Mouse (Mus musculus) neural tube, embryonic 13.5 days (tissue): ENCODE data around the gene Catsper4. TPM values are rescaled to one million over a fixed set of nuclear protein-coding genes. Genes with fewer than 3 reads are reported as not detected.

Experiments
- ATAC-seq: fragments of 200-750 bp; cut with Nextera tagmentation; 2 replicates; pipeline ENCODE4 v1.8.0; 2017; ENCODE audit warnings: low read depth, mild to moderate bottlenecking, moderate TSS enrichment, moderate library complexity
- H3K27ac ChIP-seq: fragments of 300-500 bp; sonication (generic); replicated peaks from 2 replicates; pipeline ENCODE4 v1.5.1; 2015; ENCODE audit warnings: moderate library complexity, mild to moderate bottlenecking, inconsistent platforms
- H3K27me3 ChIP-seq: fragments of 300-500 bp; sonication (generic); 2 replicates; pipeline ENCODE4 v1.6.1; 2015; ENCODE audit warnings: mild to moderate bottlenecking, inconsistent platforms
- H3K36me3 ChIP-seq: fragments of 300-500 bp; sonication (generic); 2 replicates; pipeline ENCODE4 v1.6.1; 2015; ENCODE audit warnings: mild to moderate bottlenecking, inconsistent platforms
- H3K4me1 ChIP-seq: fragments of 300-500 bp; sonication (generic); replicated peaks from 2 replicates; pipeline ENCODE4 v1.6.1; 2015; ENCODE audit warnings: inconsistent platforms
- H3K4me2 ChIP-seq: fragments of 300-500 bp; sonication (generic); 2 replicates; pipeline ENCODE4 v1.6.1; 2015; ENCODE audit warnings: inconsistent platforms, mild to moderate bottlenecking, moderate library complexity
- H3K4me3 ChIP-seq: fragments of 300-500 bp; sonication (generic); 2 replicates; pipeline ENCODE4 v1.5.1; 2015; ENCODE audit warnings: mild to moderate bottlenecking, inconsistent platforms
- H3K9ac ChIP-seq: fragments of 300-500 bp; sonication (generic); 2 replicates; pipeline ENCODE4 v1.6.1; 2015; ENCODE audit warnings: moderate library complexity, mild to moderate bottlenecking, inconsistent platforms
- H3K9me3 ChIP-seq: fragments of 300-500 bp; sonication (generic); 2 replicates; pipeline ENCODE4 v1.6.1; 2016; ENCODE audit warnings: inconsistent platforms
- WGBS: fragments of 180-500 bp; shearing (Covaris S2); methylation state at CpG from one replicate; pipeline ENCODE4 v1.1.7; 2015; 5-methylcytosine and 5-hydroxymethylcytosine counted together
- polyA plus RNA-seq: library from polyadenylated mRNA; unstranded; fragments of >200 nt; fragmentation: Nextera tagmentation; extraction: Ambion mirVana; gene quantifications from 2 replicates; pipeline ENCODE4 v1.2.1, GENCODE M21; 2015

Gene Catsper4
- polyA plus RNA-seq, 1 experiment from 2014 or later: not detected

GRCm38 (mm10) chr4:134246719-134247258 lies 19.6 kb upstream of the Catsper4 start, which contains the start of gene Gm30191:
TSS of gene Gm30191 (plus strand) at chr4:134246935.
- ATAC-seq: no peak
- WGBS: 68% methylated on average over 7 of the region's 7 CpGs
- H3K4me1 ChIP-seq: peaks cover 52% of the 10 kb centered on the region
- H3K4me3 ChIP-seq: peak within 1 kb of the TSS; percentile 85
- peak within 1 kb of the TSS; percentile 96 for H3K4me2 ChIP-seq
- H3K36me3 ChIP-seq: 0 out of 2 replicates have a peak, but pooled peaks cover 5% of the 10 kb centered on the region
- no peaks in the 10 kb centered on the region for H3K9me3 ChIP-seq
- H3K9ac ChIP-seq: peak within 1 kb of the TSS; percentile 87; the same call in 1 of the 2 replicates
- peaks cover 54% of the 10 kb centered on the region for H3K27me3 ChIP-seq
- no peak within 1 kb of the TSS for H3K27ac ChIP-seq

DNA sequence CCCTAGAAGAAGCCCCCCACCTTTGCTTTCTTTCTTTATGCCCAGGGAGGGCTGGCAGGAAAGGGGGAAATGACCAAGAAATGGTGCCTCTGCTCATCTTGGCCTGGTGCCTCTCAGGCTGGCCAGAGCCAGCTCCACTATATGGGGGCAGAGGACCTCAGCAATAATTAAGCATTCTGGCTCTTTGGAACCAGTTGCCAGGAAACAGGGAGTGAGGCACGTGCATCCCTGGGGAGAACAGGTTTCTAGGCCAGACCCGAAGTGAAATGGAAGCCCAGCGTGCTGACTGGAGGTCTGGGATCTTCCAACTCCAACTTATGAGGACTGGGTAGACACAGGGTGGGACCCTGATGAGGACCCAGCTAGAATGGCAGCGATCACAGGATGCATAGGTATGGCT lies 19.1 kb upstream of the Catsper4 start:
- no peak overlapping the region for H3K27ac ChIP-seq
- no peaks in the 10 kb centered on the region for H3K9me3 ChIP-seq
- 0 out of 2 replicates have a peak, but pooled peaks cover 5% of the 10 kb centered on the region for H3K36me3 ChIP-seq
- peaks cover 47% of the 10 kb centered on the region for H3K4me1 ChIP-seq
- H3K4me2 ChIP-seq: no peak overlapping the region
- no peak overlapping the region for H3K4me3 ChIP-seq
- H3K27me3 ChIP-seq: peaks cover 48% of the 10 kb centered on the region
- ATAC-seq: no peak
- H3K9ac ChIP-seq: 0 out of 2 replicates have a peak overlapping the region, but pooled peaks have one; percentile 87
- 31% methylated on average over 4 of the region's 4 CpGs for WGBS

DNA sequence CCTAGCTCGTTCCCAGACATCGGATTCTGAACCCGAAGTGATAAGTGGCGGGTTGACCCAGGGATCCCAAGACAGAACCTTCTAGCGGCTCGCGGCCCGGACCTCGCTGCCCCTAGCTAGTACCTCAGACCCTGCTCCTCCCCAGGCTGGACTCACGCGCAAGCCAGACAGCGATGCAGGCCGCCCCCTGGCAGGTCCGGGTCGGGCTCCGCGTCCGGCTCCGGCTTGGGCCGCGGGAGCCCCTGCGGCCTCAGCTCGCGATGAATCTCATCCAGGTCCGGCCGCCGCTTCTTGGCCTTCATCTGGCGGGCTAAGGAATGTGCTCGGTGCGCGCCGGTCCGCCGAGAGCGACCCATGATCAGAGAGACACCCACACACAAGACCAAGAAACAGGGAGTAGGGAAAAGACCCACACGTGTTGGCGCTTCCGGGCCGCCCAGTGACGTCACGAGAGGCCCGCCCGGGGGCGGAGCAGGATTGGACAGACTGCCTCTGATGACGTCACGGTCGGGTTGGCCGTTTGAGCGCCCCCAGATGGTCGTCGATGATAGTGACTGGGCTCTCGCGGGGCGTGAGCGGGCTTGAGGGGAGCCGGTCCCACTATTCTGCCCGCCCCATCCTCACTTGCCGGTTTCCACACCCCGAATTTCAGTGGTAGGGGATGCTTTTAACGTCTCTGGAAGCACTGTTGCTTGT lies 18.1 kb upstream of the Catsper4 start, which contains the start of gene Zfp593:
Gene Zfp593 (minus strand): TSS at position 445 of the 696 bp plus-strand sequence.
- peak within 1 kb of the TSS; percentile 87 for H3K9ac ChIP-seq
- ATAC-seq: peak; percentile 74
- peak within 1 kb of the TSS; percentile 96 for H3K4me2 ChIP-seq
- H3K4me1 ChIP-seq: peaks cover 37% of the 10 kb centered on the region
- WGBS: under 1% methylated on average over 60 of the region's 60 CpGs
- peak within 1 kb of the TSS; percentile 85 for H3K4me3 ChIP-seq
- no peaks in the 10 kb centered on the region for H3K9me3 ChIP-seq
- 0 out of 2 replicates have a peak, but pooled peaks cover 5% of the 10 kb centered on the region for H3K36me3 ChIP-seq
- peaks cover 39% of the 10 kb centered on the region for H3K27me3 ChIP-seq
- H3K27ac ChIP-seq: no peak within 1 kb of the TSS

DNA sequence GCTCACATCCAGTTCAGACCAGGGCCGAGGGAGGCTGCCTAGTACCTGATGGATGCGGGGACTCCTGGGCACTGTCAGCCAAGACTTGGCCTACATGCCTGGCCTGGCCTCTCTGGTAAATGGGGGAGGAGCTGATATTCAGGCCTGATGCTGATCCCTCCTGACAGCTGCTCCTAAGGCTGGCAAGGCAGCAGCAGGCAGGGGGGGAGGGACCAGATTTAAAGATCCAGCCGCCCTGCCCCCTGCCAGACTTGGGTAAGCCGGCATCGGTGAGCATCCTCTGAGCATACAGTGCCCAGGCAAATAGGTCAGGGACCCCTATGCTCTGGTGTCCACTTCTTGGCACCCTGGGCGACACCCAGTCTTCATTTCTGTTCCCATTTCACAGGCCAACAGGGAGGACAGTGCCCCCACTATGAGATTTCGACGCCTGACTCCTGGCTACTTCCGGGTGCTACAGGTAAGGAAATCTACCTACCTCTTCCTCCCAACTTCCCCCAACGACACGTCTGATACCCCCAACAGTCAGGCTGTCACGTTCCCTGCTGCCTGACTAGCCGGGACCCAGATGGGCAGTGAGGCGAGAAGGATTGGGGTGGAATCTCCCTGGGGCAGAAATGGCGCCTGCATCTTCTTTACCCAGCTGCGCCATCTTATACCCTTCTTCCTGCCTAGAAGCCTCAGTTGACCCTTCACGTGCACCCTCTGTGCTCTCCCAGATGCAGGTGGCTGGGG lies 16.5 kb upstream of the Catsper4 start, which contains the start of gene E130218I03Rik:
Gene E130218I03Rik (plus strand): TSS at position 147 of the 735 bp plus-strand sequence.
- no peaks in the 10 kb centered on the region for H3K9me3 ChIP-seq
- peak within 1 kb of the TSS; percentile 85 for H3K4me3 ChIP-seq
- H3K27me3 ChIP-seq: peaks cover 28% of the 10 kb centered on the region
- peak within 1 kb of the TSS; percentile 96 for H3K4me2 ChIP-seq
- WGBS: 94% methylated on average over 17 of the region's 17 CpGs
- 0 out of 2 replicates have a peak, but pooled peaks cover 5% of the 10 kb centered on the region for H3K36me3 ChIP-seq
- no peak within 1 kb of the TSS for H3K27ac ChIP-seq
- no peak for ATAC-seq
- peaks cover 29% of the 10 kb centered on the region for H3K4me1 ChIP-seq
- peak within 1 kb of the TSS; percentile 87; the same call in 1 of the 2 replicates for H3K9ac ChIP-seq

DNA sequence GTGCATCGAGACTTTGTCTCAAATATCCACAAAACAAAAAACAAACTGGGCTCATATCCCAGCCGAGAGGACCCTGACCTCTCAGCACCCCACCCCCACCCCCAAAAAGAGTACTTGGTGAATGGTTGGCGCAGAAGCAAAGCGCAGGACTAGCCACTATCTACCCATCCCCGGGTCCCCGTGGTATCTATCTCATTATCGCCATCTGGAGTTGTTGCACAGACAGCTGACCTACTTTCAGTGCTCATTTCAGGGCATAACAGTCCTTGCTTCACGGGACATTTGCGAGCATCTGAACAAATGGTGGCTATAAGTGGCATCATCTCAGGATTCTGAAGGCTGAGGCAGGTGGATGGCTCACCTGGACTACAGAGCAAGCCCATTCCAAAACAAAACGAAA lies 11.5 kb upstream of the Catsper4 start:
- Histone ChIP-seq H3K4me3 (no peak overlapping the region), H3K4me2 (peak overlapping the region; percentile 18; the same call in 1 of the 2 replicates), H3K27me3 (peaks cover 28% of the 10 kb centered on the region), H3K27ac (no peak overlapping the region), H3K9ac (no peak overlapping the region), H3K4me1 (peaks cover 12% of the 10 kb centered on the region; the same call in 1 of the 2 replicates), H3K36me3 (0 out of 2 replicates have a peak, but pooled peaks cover 5% of the 10 kb centered on the region), H3K9me3 (no peaks in the 10 kb centered on the region)
- no peak for ATAC-seq
- 13% methylated on average over 10 of the region's 10 CpGs for WGBS

DNA sequence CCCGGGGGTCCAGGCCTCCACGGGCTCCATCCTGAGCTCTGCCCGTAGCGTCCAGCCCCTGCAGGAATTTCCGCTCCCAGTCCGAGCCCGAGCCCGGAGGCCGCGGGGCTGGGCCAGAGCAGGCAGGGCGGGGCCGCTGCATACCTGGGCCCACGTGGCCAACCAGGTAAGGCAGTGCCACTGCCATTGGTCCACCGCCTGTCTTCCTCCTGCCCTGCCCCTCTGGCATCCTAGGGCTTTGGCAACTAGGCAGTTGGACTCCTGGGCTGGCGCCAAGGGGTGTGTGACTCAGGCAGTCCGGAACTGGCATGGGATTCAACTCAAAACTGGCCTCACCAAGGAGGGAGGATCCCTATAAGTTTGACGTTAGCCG lies 11.1 kb upstream of the Catsper4 start, which contains the start of gene Cnksr1:
Gene Cnksr1 (minus strand): TSS at position 121 of the 373 bp plus-strand sequence.
- Histone ChIP-seq H3K4me3 (no peak within 1 kb of the TSS), H3K36me3 (0 out of 2 replicates have a peak, but pooled peaks cover 1% of the 10 kb centered on the region), H3K4me1 (0 out of 2 replicates have a peak, but pooled peaks cover 10% of the 10 kb centered on the region), H3K9me3 (no peaks in the 10 kb centered on the region), H3K27me3 (peaks cover 28% of the 10 kb centered on the region), H3K27ac (no peak within 1 kb of the TSS), H3K4me2 (peak within 1 kb of the TSS; percentile 18; the same call in 1 of the 2 replicates), H3K9ac (no peak within 1 kb of the TSS)
- ATAC-seq: no peak; the same call in 1 of the 2 replicates
- 3% methylated on average over 18 of the region's 18 CpGs for WGBS

DNA sequence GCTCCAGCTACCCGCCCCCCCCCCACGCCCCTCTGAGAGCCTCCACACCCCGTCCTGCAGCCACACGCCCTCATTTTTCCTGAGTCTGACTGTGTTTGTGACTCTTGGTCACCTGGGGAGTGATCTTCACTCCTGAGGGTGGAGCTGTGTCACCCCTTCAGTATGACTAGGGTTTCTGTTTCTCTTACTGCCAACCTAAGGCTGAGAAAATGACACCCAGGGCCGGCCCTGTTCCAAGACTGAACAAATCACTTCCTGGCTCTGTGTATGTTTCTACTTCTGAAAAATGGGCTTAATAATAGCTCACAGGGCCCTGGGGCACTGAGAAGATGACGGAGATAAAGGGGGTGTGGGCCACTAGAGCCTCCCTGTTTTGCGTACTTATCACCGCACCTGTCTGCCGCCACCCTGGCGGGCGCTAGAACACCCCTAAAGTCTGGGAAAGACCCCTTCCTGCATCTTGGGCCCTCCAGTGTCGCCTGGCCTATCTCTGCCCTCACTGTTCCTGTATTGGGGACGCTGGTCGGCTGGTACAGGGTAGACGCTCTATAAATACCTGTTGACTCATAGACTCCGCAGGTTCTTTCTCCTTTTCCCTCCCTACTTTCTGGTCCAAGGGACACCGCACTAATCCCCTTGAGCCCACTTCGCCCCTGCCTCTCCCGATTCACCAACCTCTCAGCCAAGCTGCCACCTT lies 10.5 kb upstream of the Catsper4 start:
- Histone ChIP-seq H3K27me3 (peaks cover 28% of the 10 kb centered on the region), H3K4me2 (peak overlapping the region; percentile 18; the same call in 1 of the 2 replicates), H3K9ac (no peak overlapping the region), H3K9me3 (no peaks in the 10 kb centered on the region), H3K36me3 (no peaks in the 10 kb centered on the region), H3K4me1 (0 out of 2 replicates have a peak, but pooled peaks cover 10% of the 10 kb centered on the region), H3K27ac (no peak overlapping the region), H3K4me3 (no peak overlapping the region)
- no peak for ATAC-seq
- 26% methylated on average over 19 of the region's 19 CpGs for WGBS

GRCm38 (mm10) chr4:134234876-134235275 lies 7.7 kb upstream of the Catsper4 start:
- no peak overlapping the region for H3K4me3 ChIP-seq
- H3K36me3 ChIP-seq: no peaks in the 10 kb centered on the region
- H3K4me1 ChIP-seq: 0 out of 2 replicates have a peak, but pooled peaks cover 10% of the 10 kb centered on the region
- H3K27me3 ChIP-seq: peaks cover 28% of the 10 kb centered on the region
- no peak for ATAC-seq
- H3K9ac ChIP-seq: no peak overlapping the region
- H3K9me3 ChIP-seq: no peaks in the 10 kb centered on the region
- no peak overlapping the region for H3K4me2 ChIP-seq
- no peak overlapping the region for H3K27ac ChIP-seq
- WGBS: 87% methylated on average over 5 of the region's 5 CpGs

- H3K4me3 ChIP-seq: no peak overlapping the region
- no peak overlapping the region for H3K9ac ChIP-seq
- H3K27ac ChIP-seq: no peak overlapping the region
- no peaks in the 10 kb centered on the region for H3K36me3 ChIP-seq
- ATAC-seq: no peak
- H3K9me3 ChIP-seq: no peaks in the 10 kb centered on the region
- H3K27me3 ChIP-seq: no peaks in the 10 kb centered on the region
- no peaks in the 10 kb centered on the region for H3K4me1 ChIP-seq
- no peak overlapping the region for H3K4me2 ChIP-seq
- 44% methylated on average over 8 of the region's 8 CpGs for WGBS
Measured at GRCm38 (mm10) chr4:134230431-134230830, 3.2 kb upstream of the Catsper4 start.

DNA sequence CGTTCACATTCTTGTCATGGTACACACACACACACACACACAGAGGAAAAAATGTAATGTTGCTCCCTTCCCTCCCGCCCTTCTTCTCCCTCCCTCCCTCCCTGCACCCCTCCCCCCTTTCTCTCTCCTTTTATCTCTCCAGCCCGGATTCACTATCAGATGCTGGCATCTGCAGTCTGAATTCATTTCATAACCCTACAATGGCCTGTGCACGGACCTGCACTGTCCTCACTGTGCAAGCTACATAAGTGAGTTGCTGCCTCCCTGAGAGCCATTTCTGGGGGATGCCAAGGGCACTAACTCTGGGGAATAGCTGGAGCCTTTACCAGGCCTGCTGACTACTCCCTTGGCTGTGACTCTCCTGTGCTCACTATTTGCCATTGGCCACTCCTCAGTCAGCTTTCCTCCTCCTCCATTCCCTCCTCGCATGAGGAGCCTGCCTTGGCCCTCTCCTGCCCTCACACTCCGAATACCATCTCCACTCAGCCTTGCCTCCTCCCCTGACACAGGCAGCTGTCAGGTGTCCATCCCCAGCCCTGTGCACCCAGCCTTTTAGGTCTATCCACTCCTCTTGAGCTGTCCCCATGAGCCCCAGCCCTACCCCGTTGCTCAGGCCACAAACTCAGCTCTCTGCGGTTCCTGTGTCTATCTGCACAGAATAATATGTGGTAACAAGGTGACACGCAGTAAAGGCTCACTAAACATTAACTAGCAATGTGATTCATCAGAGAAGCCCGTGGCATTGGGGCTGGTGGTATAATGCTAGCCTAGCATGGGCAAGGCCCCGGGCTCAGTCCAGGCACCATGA lies 4.2 kb downstream of the Catsper4 start:
- WGBS: 67% methylated on average over 11 of the region's 11 CpGs
- no peak overlapping the region for H3K4me2 ChIP-seq
- H3K36me3 ChIP-seq: no peaks in the 10 kb centered on the region
- no peaks in the 10 kb centered on the region for H3K4me1 ChIP-seq
- no peak for ATAC-seq
- no peaks in the 10 kb centered on the region for H3K9me3 ChIP-seq
- H3K27me3 ChIP-seq: no peaks in the 10 kb centered on the region
- H3K4me3 ChIP-seq: no peak overlapping the region
- H3K27ac ChIP-seq: no peak overlapping the region
- no peak overlapping the region for H3K9ac ChIP-seq
